Mouse (Mus musculus): ENCODE measurements around the gene Ndufa5.
A peak's percentile ranks its signal among the peaks of the same experiment; 100 is the strongest.

Ndufa5 gene

GRCm38 (mm10) chr6:24525705-24526104 is 2.1 kb downstream of the Ndufa5 start:
- no peak for DNase-seq (ENCODE audit: low read depth, low spot score)

- DNase-seq (ENCODE audit: low read depth, low spot score), result peak; percentile 54
Observed at GRCm38 (mm10) chr6:24516197-24516596, 11.6 kb downstream of the Ndufa5 start.

GRCm38 (mm10) chr6:24514552-24515284 is 13.1 kb downstream of the Ndufa5 start, which contains the start of gene Iqub:
TSS of gene Iqub (minus strand) at chr6:24515067.
- DNase-seq (ENCODE audit: low read depth, low spot score), result peak; percentile 73

GRCm38 (mm10) chr6:24504141-24504540 is 23.7 kb downstream of the Ndufa5 start:
- no peak for DNase-seq (ENCODE audit: low read depth, low spot score)

GRCm38 (mm10) chr6:24490341-24490740 is 37.5 kb downstream of the Ndufa5 start:
- DNase-seq (ENCODE audit: low read depth, low spot score), result peak; percentile 41

GRCm38 (mm10) chr6:24486530-24486929 is 41.3 kb downstream of the Ndufa5 start:
- DNase-seq (ENCODE audit: low read depth, low spot score), result no peak

- DNase-seq (ENCODE audit: low read depth, low spot score), result no peak
Observed at GRCm38 (mm10) chr6:24470571-24471132, 57.2 kb downstream of the Ndufa5 start.

GRCm38 (mm10) chr6:24470135-24470534 is 57.7 kb downstream of the Ndufa5 start:
- no peak for DNase-seq (ENCODE audit: low read depth, low spot score)

All from CD4-positive, CD25-positive, alpha-beta regulatory T cell, adult 2 months (primary cell).